Mouse (Mus musculus) lung, embryonic 16.5 days (tissue): Measurements from ENCODE around the gene Nrcam. TPM values are rescaled to one million over a fixed set of nuclear protein-coding genes. Genes with fewer than 3 reads are reported as not detected.

Experiments used
- ATAC-seq: fragments of 200-750 bp; cut with Nextera tagmentation; 2 replicates; pipeline ENCODE4 v1.8.0; 2017; ENCODE audit warnings: low read depth, mild to moderate bottlenecking, moderate library complexity
- H3K27ac ChIP-seq: fragments of 300-500 bp; sonication (generic); 2 replicates; pipeline ENCODE4 v1.5.1; 2014; ENCODE audit warnings: mild to moderate bottlenecking, control low read depth, low read length
- H3K27me3 ChIP-seq: fragments of 300-500 bp; sonication (generic); 2 replicates; pipeline ENCODE4 v1.6.1; 2014; ENCODE audit warnings: low read depth, low read length, mixed read lengths; ENCODE audit not compliant: control insufficient read depth, insufficient read depth
- H3K36me3 ChIP-seq: fragments of 300-500 bp; sonication (generic); 2 replicates; pipeline ENCODE4 v1.6.1; 2014; ENCODE audit warnings: low read length; ENCODE audit not compliant: control insufficient read depth, insufficient read depth
- H3K4me1 ChIP-seq: fragments of 300-500 bp; sonication (generic); replicated peaks from 2 replicates; pipeline ENCODE4 v1.6.1; 2014; ENCODE audit warnings: low read length, mixed read lengths; ENCODE audit not compliant: control insufficient read depth, insufficient read depth
- H3K4me2 ChIP-seq: fragments of 300-500 bp; sonication (generic); 2 replicates; pipeline ENCODE4 v1.6.1; 2014; ENCODE audit warnings: low read depth, low read length, control low read depth
- H3K4me3 ChIP-seq: fragments of 300-500 bp; sonication (generic); 2 replicates; pipeline ENCODE4 v1.5.1; 2014; ENCODE audit warnings: mild to moderate bottlenecking, low read length, control low read depth
- H3K9ac ChIP-seq: fragments of 300-500 bp; sonication (generic); 2 replicates; pipeline ENCODE4 v1.6.1; 2014; ENCODE audit warnings: low read length, control low read depth
- H3K9me3 ChIP-seq: fragments of 300-500 bp; sonication (generic); 2 replicates; pipeline ENCODE4 v1.6.1; 2016; ENCODE audit warnings: low read length; ENCODE audit not compliant: control insufficient read depth
- WGBS: fragments of 180-500 bp; shearing (Covaris S2); extraction: QIAGEN DNeasy Blood & Tissue Kit; methylation state at CpG from one replicate; pipeline ENCODE4 v1.1.7; 2014; 5-methylcytosine and 5-hydroxymethylcytosine counted together
- polyA plus RNA-seq: library from polyadenylated mRNA; unstranded; fragments of >200 nt; fragmentation: Nextera tagmentation; extraction: Ambion mirVana; gene quantifications from 2 replicates; pipeline ENCODE4 v1.2.1, GENCODE M21; 2015

The Nrcam gene
- polyA plus RNA-seq, 1 experiment from 2014 or later: 26.5 TPM

DNA sequence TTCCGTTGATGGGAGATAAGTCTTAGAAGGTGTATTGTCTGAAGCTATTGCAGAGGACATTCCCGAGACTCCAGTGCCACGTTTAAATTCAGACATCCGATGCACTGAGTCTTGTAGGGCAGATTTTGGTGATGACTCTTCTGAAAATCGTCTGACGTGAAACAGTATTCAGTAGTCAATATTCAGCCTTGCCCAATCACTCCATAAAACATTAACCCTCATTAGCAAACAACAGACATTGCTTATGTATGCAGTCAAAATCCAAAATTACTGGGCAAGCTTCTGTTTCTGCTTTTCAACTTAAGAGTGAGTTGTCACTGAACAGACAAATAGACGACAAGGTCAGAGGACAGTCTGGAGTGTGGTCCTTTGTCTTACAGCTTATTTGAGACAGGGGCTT, 57.7 kb downstream of the Nrcam start:
- no peaks in the 10 kb centered on the region for H3K9me3 ChIP-seq
- no peaks in the 10 kb centered on the region for H3K27me3 ChIP-seq
- H3K4me1 ChIP-seq: peaks cover 9% of the 10 kb centered on the region; the same call in 1 of the 2 replicates
- ATAC-seq: no peak
- no peak overlapping the region for H3K4me3 ChIP-seq
- no peaks in the 10 kb centered on the region for H3K36me3 ChIP-seq
- H3K27ac ChIP-seq: no peak overlapping the region
- 33% methylated on average over 7 of the region's 7 CpGs for WGBS
- H3K4me2 ChIP-seq: no peak overlapping the region
- H3K9ac ChIP-seq: no peak overlapping the region

- H3K4me3 ChIP-seq: no peak overlapping the region
- no peak overlapping the region for H3K4me2 ChIP-seq
- no peak overlapping the region for H3K9ac ChIP-seq
- H3K9me3 ChIP-seq: no peaks in the 10 kb centered on the region
- no peaks in the 10 kb centered on the region for H3K27me3 ChIP-seq
- no peaks in the 10 kb centered on the region for H3K36me3 ChIP-seq
- peaks cover 9% of the 10 kb centered on the region; the same call in 1 of the 2 replicates for H3K4me1 ChIP-seq
- WGBS: 19% methylated on average over 1 of the region's 1 CpGs
- H3K27ac ChIP-seq: no peak overlapping the region
- peak; percentile 67 for ATAC-seq
Measured at GRCm38 (mm10) chr12:44388220-44388619, 59.5 kb downstream of the Nrcam start.

DNA sequence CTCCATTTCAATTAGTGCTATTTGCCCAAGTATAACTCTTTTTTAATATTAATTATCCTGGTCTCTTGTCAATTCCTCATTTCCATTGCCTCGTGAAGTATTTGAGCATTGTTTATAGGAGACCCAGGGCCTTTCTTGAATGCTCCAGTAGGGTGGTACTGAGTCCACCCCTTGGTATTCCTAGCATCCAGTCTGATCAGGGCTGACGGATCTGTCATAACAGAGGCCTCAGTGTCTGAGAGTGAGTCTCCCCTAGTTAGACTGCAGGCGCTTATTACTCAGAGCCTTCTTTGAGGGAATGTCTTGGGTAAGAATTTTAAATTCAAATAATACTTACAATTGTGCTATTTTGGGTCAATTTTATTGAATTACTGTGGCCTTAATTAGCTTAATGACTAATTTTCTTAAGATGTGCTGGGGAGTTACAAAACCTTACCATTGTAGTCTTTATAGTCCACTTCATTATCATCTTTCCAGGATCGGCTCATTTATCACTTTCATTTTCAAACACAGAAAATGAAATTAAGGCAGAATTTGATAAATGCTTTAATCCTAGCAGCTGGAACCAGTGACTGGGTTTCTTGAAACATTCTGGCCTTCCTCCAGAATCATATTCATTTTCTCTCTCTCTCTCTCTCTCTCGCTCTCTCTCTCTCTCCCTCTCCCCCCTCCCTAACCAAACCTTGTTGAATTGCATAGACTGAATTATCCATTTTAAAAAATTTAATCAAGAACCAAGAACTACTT, 61.9 kb downstream of the Nrcam start:
- WGBS: 56% methylated on average over 5 of the region's 5 CpGs
- Histone ChIP-seq H3K27ac (no peak overlapping the region), H3K4me2 (no peak overlapping the region), H3K4me3 (no peak overlapping the region), H3K9ac (no peak overlapping the region), H3K9me3 (no peaks in the 10 kb centered on the region), H3K27me3 (no peaks in the 10 kb centered on the region), H3K4me1 (peaks cover 9% of the 10 kb centered on the region; the same call in 1 of the 2 replicates), H3K36me3 (no peaks in the 10 kb centered on the region)
- ATAC-seq: no peak

- ATAC-seq: no peak
- H3K9ac ChIP-seq: no peak overlapping the region
- H3K27ac ChIP-seq: no peak overlapping the region
- H3K4me2 ChIP-seq: no peak overlapping the region
- H3K36me3 ChIP-seq: no peaks in the 10 kb centered on the region
- 45% methylated on average over 3 of the region's 3 CpGs for WGBS
- H3K4me3 ChIP-seq: no peak overlapping the region
- H3K9me3 ChIP-seq: no peaks in the 10 kb centered on the region
- no peaks in the 10 kb centered on the region for H3K4me1 ChIP-seq
- no peaks in the 10 kb centered on the region for H3K27me3 ChIP-seq
Measured at GRCm38 (mm10) chr12:44394901-44395300, 66.2 kb downstream of the Nrcam start.

DNA sequence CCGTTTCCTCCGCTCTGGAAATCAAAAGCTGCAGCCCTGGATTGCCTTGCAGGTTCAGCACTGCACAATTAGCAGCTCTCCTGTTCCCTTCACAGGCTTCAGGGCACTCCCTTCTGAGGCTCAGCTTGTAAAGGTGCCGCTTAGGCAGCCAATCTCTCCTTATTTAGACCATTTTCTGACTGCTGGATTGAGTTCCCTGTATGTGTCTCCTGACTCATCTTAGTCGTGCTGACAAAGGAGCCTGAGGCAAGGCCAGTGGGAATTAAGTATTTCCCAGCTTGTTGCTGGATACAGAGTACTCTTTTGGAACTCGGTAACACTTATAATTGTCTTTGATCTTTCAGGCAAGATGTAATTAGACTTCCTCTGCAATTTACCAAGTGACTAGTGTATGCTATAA, 69.1 kb downstream of the Nrcam start:
- Histone ChIP-seq H3K9me3 (no peaks in the 10 kb centered on the region), H3K27me3 (no peaks in the 10 kb centered on the region), H3K9ac (no peak overlapping the region), H3K36me3 (no peaks in the 10 kb centered on the region), H3K27ac (no peak overlapping the region), H3K4me3 (no peak overlapping the region), H3K4me1 (no peaks in the 10 kb centered on the region), H3K4me2 (no peak overlapping the region)
- no peak for ATAC-seq
- 53% methylated on average over 5 of the region's 5 CpGs for WGBS

GRCm38 (mm10) chr12:44402134-44402533, 73.4 kb downstream of the Nrcam start:
- no peaks in the 10 kb centered on the region for H3K9me3 ChIP-seq
- no peak overlapping the region for H3K9ac ChIP-seq
- H3K4me3 ChIP-seq: no peak overlapping the region
- no peak for ATAC-seq
- 92% methylated on average over 1 of the region's 1 CpGs for WGBS
- no peaks in the 10 kb centered on the region for H3K36me3 ChIP-seq
- H3K4me2 ChIP-seq: no peak overlapping the region
- H3K4me1 ChIP-seq: no peaks in the 10 kb centered on the region
- no peaks in the 10 kb centered on the region for H3K27me3 ChIP-seq
- H3K27ac ChIP-seq: no peak overlapping the region

DNA sequence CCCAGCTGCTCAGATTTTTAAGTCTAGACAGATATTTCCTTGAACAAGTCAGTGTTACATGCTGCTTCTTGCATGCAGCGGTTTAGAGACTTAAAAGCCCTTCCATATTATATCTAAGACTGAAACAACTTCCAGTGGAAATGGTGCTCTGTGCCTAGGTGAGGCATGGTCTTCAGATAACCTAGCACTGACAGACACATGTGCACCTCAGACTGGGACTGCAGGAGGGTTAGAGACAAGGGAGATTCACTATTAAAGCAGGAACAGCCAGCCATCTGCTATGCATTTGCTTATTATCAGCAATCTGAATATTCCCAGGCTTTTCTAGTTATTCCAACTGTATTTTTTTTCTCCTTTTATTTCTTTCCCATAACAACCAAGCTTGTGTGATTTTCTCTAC, 74.6 kb downstream of the Nrcam start:
- Histone ChIP-seq H3K4me3 (no peak overlapping the region), H3K36me3 (no peaks in the 10 kb centered on the region), H3K9me3 (no peaks in the 10 kb centered on the region), H3K4me2 (no peak overlapping the region), H3K27me3 (no peaks in the 10 kb centered on the region), H3K27ac (no peak overlapping the region), H3K4me1 (no peaks in the 10 kb centered on the region), H3K9ac (no peak overlapping the region)
- WGBS: 63% methylated on average over 1 of the region's 1 CpGs
- ATAC-seq: no peak

DNA sequence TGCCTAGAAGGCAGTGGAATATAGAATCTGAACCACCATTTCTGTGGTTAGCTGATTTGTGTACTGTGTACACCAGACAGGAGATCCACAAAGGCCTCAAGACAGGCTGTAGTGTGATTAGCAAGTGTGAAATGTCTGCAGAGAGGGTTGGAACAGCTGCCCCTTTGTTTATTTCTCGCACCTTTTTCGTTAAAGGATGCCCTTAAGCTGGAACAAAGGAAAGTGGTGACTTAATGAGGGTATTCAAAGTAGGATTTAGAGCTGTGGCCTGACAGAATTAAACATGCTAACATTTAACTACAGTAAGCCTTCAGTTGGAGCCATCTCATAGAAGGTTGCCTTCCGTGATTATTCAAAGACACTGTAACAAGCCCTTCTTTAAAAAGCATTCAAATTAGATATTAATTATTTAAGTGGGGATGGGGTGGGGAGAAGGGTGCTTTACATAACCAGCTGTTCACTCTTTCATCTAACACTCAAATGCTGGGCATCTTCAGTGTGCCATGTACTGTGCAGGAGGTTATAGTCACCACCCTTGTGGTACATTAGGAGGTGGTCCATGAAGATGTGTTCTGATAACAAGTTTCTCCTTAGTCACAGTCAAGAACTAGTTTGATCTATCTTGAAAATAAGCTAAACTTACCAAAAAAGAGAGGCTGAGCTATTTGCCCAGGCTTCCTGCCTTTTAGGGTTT, 75.2 kb downstream of the Nrcam start:
- no peaks in the 10 kb centered on the region for H3K27me3 ChIP-seq
- 54% methylated on average over 3 of the region's 3 CpGs for WGBS

DNA sequence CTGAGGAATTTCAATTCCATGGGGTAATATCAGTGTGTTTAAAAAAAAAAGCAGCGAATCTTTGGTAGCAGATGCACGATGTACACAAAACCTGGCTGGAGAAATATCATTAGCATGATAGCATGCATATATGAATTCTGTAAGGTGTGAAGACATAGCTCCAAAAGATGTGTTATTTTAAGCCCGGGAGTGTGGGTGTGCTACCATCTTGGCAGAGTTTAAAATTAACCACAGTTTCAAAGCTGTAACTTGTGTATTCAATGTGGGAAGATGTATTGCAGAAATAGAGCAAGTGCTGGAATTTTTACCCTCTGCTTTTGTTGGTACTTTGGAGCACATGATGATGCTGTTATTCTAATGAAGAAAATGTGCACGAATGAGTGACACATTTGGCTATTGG, 81.1 kb downstream of the Nrcam start:
- no peaks in the 10 kb centered on the region for H3K36me3 ChIP-seq
- WGBS: 83% methylated on average over 4 of the region's 4 CpGs
- H3K4me1 ChIP-seq: no peaks in the 10 kb centered on the region
- no peak overlapping the region for H3K4me3 ChIP-seq
- no peak overlapping the region for H3K9ac ChIP-seq
- no peak for ATAC-seq
- no peaks in the 10 kb centered on the region for H3K27me3 ChIP-seq
- no peak overlapping the region for H3K4me2 ChIP-seq
- H3K9me3 ChIP-seq: no peaks in the 10 kb centered on the region
- H3K27ac ChIP-seq: no peak overlapping the region

More for the DNA sequence above, 75.2 kb downstream of the Nrcam start:
- Histone ChIP-seq H3K4me1 (no peaks in the 10 kb centered on the region), H3K9me3 (no peaks in the 10 kb centered on the region), H3K36me3 (no peaks in the 10 kb centered on the region), H3K4me3 (no peak overlapping the region), H3K4me2 (no peak overlapping the region), H3K9ac (no peak overlapping the region), H3K27ac (no peak overlapping the region)
- ATAC-seq: no peak
